Mouse (Mus musculus): ENCODE results near the gene Chd3.

Chd3 gene

DNA sequence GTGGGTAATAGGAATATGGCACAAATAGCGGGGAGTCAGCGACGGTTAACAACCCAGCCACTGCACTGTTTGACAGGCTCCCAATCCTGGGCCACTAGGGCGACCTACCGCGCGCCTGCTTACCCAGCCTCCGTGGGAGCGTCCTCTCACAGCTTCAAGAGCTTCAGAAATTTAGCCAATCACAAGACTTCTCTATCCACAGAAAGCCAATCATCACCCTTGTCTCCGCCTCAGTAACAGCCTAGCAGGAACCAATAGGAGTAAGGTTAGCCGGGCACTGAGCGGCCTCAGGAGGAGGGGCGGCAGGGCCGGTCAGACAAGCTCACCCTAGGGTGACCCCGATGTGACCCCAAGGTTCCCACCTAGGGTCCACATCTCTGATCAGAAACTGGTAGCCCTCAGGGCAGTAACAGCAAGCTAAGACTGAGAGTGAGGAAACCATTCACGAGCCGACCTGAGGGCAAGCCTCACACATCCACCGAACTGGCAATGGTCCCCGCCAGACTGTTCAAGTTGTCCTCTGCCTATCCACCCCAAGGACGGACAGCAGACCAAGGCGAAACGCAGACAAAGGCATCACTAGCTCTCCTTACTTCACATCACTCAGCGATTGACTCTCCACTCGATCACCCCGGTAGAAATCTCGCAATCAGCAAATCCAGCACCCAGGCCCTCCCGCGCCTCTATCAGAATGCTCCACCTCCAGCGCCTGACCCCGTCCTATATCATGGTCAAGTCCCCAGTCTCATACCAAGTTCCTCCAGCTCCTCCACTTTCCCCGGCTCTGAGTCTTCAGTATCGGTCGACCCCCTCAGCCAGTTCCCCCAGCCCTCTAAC is 39.6 kb upstream of the Chd3 start:
- in situ Hi-C loops (cut with MboI; ENCODE audit: unreplicated experiment in 2 of 2), result loop anchor here (10.0 to 25.0 kb wide), 3 partner anchors 106 to 1254 kb away; partner anchors contain the start of genes Ctdnep1 (in 1 of the 2), Elp5 (in 1 of the 2), Eno3 (in 1 of the 2) and Gabarap (in 1 of the 2)

DNA sequence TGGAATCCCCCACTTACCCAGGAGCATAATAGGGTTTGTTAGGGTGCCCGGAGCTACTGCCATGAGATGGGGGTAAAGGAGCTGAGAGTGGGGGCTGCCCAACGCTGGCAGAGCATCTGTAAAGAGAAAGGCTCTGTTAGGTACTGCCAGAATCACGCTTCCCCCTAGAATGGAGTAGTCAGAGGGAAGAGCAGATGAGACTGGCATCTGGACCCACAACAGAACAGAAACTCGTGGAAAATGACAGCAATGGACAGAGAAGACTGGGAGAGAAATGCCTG is 38.5 kb upstream of the Chd3 start:
- in situ Hi-C loops (cut with MboI; ENCODE audit: unreplicated experiment in 2 of 2), result loop anchor here (10.0 to 25.0 kb wide), 3 partner anchors 107 to 1255 kb away; partner anchors contain the start of genes Ctdnep1 (in 1 of the 2), Elp5 (in 1 of the 2), Eno3 (in 1 of the 2) and Gabarap (in 1 of the 2)

DNA sequence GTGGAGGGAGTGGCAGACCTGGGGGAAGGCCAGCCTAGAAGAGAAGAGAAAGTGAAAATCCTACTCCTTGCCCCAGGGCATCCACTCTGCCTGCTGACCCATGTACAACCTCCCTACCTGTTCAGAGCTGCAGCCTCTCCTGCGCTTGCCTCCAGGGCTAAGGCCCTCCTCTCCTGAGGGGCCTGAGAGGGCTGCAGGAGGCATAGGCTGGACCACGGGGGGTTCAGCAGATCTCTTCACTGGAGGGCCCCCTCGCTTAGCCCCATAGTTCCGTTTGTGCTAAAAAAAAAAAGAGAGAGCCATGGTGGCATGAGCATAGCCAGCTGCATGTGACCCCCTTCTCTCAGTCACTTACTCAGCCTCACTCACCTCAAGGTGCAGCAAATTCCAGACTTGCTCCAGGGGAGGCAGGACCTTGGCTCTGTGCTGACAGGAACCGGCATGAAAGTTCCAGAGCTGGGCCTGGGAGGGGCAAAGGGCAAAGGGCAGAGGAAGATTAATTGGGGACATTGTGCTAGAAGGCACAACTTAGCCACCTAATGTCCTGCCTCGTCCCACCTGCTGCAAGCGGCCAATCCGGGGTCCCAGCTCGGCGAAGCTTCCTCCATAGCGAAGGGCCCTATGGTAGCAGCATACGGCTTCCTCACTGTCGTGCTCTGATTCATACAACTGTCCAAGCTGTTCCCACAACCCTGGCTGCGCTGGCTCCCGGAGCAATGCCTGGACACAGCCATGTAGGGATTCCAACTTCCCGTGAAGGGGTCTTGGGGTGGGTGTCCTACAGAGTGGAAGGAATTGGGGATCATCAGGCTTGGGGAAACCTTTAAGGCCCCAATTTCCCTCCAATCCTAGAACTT is 37.9 kb upstream of the Chd3 start:
- in situ Hi-C loops (cut with MboI; ENCODE audit: unreplicated experiment in 2 of 2), result loop anchor here (10.0 to 25.0 kb wide), 3 partner anchors 108 to 1255 kb away; partner anchors contain the start of genes Ctdnep1 (in 1 of the 2), Elp5 (in 1 of the 2), Eno3 (in 1 of the 2) and Gabarap (in 1 of the 2)

DNA sequence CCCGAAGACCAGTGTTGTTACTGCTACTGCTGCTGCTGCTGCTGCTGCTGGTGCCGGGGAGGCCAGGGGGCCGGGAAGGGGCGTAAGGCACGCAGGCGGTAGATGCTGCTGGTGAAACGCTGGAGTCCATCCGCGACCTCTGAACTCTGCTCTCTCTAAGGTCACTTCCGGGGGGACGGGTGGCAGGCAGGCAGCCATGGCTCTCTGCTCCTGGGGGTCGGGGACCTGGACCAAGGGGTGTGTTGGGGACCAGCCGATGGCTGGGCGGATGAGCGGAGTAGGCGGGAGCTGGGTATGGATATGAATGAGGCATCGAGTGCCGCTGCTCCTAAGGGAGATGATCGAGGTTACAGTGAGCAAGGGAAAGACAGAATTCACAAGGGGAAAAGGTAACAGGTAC is 37.1 kb upstream of the Chd3 start:
- in situ Hi-C loops (cut with MboI; ENCODE audit: unreplicated experiment in 2 of 2), result loop anchor here (10.0 to 25.0 kb wide), 3 partner anchors 109 to 1256 kb away; partner anchors contain the start of genes Ctdnep1 (in 1 of the 2), Elp5 (in 1 of the 2), Eno3 (in 1 of the 2) and Gabarap (in 1 of the 2)

DNA sequence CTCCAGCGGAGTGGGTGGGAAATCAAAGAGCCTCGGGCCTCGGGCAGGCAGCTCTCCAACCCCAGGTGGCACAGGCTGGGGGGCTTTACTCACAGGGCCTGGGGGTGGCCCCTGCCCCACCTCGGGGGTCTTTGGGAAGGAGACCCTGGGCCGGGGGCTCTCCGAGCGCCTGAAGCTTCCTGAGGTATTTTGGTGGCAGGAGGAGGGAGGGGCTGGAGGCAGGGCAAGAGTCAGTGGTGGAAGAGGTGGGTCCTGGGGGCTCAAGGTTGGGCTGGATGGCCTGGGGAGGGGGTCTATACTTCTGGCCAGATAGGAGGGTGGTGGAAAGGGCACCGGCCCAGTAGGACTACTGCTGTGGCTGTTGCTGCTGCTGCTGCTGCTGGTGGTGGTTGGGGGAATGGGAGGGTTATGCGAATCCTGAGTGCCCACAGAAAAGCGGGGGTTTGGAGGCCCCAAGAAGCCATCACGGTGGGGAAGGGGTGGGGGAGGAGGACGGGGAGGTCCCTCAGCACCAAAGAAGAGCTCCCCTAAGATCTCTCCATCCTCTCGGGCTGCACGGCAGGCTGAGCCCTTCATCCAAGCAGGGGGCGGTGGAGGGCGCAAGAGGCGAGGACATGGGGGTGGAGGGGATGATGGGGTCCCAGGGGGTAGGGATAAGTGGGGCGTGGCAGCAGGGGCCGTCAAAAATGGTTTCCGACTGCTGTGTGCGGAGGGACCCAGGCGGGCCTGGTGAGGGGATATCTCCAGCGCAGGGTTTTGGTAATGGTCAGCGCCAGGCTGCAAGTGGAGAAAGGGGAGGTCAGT is 36.4 kb upstream of the Chd3 start:
- in situ Hi-C loops (cut with MboI; ENCODE audit: unreplicated experiment in 2 of 2), result loop anchor here (10.0 to 25.0 kb wide), 3 partner anchors 109 to 1257 kb away; partner anchors contain the start of genes Ctdnep1 (in 1 of the 2), Elp5 (in 1 of the 2), Eno3 (in 1 of the 2) and Gabarap (in 1 of the 2)

DNA sequence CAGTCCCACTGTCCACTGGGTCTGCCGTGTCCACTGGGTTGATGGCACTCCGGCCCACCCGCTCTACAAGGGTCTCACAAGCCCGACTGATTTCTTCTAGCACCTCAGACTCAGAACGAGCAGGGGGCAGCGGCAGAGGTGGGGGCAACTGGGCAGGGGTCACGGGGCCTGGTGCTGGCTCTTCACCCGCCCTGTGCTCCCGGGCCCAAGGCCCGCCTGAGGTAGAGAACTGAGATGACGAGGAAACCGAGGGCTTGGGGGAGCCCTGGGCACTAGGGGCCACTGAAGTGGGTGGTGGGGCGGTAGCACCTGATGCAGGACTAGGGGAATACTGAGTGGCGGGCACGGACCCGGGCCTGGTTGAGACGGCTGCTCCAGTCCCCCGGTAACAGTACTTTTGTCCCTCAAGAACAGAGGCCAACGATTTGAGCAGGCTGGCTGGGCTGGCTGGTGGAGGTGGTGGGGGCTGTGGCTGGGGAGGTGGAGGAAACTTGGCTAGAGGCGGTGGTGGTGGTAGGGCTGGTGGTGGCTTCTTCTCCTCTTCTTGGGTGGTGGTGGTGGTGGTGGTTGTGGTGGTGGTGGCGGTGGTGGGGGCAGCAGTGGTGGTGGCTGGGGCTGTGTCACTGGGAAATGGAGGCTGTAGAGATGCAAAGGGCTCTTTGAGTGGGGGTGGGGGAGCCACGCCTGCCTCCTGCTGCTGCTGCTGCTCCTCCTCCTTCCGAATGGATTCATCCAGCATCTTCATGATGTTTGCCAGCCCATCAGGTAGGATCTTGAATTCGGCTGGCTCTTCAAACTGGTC is 35.6 kb upstream of the Chd3 start:
- in situ Hi-C loops (cut with MboI; ENCODE audit: unreplicated experiment in 2 of 2), result loop anchor here (10.0 to 25.0 kb wide), 3 partner anchors 110 to 1258 kb away; partner anchors contain the start of genes Ctdnep1 (in 1 of the 2), Elp5 (in 1 of the 2), Eno3 (in 1 of the 2) and Gabarap (in 1 of the 2)

DNA sequence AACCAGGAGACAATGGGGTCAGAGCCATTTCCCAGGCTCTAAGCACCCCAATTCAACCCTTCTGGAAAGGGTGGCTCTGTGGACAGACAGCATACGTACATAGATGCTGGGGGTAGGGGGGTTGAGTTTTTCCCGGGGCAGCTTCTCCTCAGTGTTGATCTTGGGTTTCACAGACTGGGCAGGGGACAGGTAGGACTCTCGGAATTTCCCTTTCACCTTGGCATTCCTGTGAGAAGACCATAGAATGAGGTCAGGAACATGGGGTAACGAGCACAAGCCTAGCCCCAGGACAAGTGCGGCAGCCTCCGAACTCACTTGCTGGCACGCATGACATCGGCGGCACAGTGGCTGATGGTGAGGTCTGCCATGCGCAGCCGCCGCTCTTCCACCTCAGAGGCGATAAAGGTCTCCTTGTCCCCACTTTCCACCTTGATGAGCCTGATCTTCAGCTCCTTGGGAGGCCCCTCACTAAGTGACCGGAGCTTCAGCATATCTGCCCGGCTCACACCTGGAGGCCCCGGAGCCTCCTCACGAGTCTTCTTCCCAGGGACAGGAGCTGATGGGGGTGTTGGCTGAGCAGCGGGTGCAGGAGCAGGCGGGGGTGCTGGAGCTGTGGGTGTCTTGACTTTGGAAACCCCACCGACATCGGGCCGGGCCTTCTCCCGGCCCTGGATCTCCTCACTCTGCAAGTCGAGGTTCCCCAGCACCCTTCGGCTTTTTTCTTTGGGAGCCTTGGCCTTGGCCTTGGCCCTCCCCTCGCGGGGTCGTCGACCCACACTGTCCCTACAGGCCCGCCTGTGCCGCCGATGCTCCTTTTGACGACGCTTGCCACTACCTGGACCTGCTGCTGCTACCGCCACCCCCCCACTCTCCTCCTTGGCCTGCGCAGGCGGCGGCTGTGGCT is 34.7 kb upstream of the Chd3 start:
- in situ Hi-C loops (cut with MboI; ENCODE audit: unreplicated experiment in 2 of 2), result loop anchor here (10.0 to 25.0 kb wide), 3 partner anchors 111 to 1258 kb away; partner anchors contain the start of genes Ctdnep1 (in 1 of the 2), Elp5 (in 1 of the 2), Eno3 (in 1 of the 2) and Gabarap (in 1 of the 2)

DNA sequence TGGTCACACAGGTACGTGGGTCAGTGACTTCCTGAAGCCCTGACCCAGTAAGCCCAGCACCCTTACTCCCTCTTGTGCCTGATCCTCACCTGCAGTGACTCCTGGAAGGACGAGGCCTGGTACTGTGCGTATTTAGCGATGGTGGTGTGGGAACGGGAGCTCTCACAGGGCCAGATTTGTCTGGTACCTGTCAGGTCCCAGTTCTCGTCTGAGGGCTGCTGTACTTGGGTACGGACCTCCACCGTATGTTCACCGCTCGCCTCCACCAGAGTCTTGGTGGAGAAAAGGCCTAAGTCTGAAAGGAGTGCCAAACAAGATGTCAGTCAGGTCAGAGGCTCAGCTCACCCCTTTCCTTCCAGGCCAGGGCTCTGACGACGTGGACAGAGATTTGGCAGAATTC is 32.8 kb upstream of the Chd3 start:
- in situ Hi-C loops (cut with MboI; ENCODE audit: unreplicated experiment in 2 of 2), result loop anchor here (10.0 to 25.0 kb wide), 3 partner anchors 113 to 1260 kb away; partner anchors contain the start of genes Ctdnep1 (in 1 of the 2), Elp5 (in 1 of the 2), Eno3 (in 1 of the 2) and Gabarap (in 1 of the 2)

DNA sequence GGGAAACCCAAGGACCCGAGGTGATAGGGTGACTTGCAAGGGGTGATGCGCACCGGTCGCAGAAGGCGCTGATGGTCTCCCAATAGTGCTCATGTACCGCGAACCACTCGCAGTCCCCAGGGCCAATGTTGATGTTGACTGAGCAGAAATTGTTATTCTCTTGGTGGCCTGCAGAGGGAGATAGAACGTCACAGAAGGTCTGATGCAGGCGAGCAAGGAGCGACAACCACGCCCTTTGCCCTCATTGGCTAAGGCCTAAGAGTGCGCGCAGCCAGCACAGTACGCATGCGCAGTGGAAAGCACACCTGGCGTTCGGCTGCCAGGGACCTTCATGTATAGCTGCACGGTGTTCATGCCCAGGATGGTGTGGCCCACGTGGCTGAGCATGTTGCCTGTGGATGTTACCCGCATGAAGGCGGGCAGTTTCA is 32.0 kb upstream of the Chd3 start:
- in situ Hi-C loops (cut with MboI; ENCODE audit: unreplicated experiment in 2 of 2), result loop anchor here (10.0 to 25.0 kb wide), 3 partner anchors 114 to 1261 kb away; partner anchors contain the start of genes Ctdnep1 (in 1 of the 2), Elp5 (in 1 of the 2), Eno3 (in 1 of the 2) and Gabarap (in 1 of the 2)

DNA sequence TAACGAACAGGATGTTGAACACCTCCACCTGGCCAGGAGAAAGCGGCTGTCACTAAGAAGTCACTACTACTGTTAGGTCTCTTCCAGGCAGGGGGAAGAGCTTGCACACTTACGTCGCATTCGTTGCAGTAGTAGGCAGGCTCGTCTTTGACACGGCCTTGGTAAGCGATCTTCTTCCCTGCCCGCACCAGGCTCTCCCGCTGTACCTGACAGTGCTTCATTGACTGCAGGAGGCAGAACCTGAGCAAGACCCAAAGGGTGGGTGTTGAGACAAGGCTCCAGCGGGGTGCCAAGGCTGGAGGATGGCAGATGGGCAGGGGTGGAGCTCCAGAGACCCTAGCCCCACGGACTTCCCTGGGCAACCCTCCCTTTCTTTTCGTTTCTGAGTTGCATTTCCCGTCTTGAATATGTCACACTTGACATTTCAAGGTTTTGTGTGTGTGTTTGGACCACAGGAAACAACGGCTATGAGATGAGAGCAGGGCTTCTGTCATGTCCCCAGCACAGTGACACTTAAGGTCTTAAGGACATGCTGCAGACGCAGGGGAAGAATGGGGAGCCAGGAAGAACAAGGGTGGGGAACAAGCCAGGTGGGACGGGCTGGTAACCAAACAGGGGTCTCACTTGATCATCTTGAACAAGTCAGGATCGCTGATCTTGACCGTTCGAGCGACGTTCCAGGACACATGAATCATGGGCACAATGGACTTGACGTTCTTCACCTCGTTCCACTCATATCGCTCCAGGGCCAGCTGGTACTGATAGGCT is 31.1 kb upstream of the Chd3 start:
- in situ Hi-C loops (cut with MboI; ENCODE audit: unreplicated experiment in 2 of 2), result loop anchor here (10.0 to 25.0 kb wide), 3 partner anchors 115 to 1262 kb away; partner anchors contain the start of genes Ctdnep1 (in 1 of the 2), Elp5 (in 1 of the 2), Eno3 (in 1 of the 2) and Gabarap (in 1 of the 2)

DNA sequence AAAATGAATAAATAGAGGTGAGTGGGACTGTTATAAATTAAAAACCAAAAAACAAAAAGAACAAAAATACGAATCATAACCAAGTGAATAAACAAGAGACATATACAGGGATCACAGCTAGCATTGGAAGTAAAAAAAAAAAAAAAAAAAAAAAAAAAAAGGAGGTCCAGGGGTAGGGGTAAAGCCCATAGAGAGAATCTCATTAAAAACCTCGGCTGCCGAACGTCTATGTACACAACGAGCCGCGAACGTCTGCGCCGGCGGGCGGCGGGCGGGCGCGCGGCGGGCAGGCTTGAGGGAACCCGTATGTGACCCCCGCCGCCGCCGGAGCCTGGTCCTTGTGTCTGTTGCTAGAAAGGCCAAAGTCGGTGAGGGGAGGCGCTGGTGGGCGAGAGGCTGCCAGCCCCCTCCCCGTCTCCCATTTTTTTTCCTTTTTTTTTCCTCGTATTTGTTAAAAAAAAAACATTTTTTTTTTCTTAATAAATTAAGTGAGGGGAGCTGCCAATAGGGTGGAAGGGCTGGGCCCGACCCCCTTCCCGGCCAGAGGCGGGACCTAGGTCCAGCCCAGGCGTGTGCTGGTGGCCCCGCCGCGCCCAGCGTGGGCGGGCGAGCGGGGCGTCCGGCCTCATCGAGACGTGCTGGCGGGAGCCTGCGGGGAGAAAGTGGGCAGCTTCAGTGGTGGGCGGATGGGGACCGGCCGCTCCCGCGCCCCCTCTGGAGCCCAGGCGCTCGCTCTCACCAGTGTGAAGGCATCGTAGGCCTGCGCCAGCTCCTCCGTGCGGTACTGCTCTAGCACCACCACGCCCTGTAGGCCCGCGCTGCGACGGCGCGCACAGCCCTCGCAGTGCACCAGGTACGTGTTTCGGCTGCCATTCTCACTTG is 30.2 kb upstream of the Chd3 start:
- in situ Hi-C loops (cut with MboI; ENCODE audit: unreplicated experiment in 2 of 2), result loop anchor here (5.0 to 25.0 kb wide), 4 partner anchors 33 to 1263 kb away; partner anchors contain the start of genes Ctdnep1 (in 1 of the 2), Elp5 (in 1 of the 2), Eno3 (in 1 of the 2) and Gabarap (in 1 of the 2)

DNA sequence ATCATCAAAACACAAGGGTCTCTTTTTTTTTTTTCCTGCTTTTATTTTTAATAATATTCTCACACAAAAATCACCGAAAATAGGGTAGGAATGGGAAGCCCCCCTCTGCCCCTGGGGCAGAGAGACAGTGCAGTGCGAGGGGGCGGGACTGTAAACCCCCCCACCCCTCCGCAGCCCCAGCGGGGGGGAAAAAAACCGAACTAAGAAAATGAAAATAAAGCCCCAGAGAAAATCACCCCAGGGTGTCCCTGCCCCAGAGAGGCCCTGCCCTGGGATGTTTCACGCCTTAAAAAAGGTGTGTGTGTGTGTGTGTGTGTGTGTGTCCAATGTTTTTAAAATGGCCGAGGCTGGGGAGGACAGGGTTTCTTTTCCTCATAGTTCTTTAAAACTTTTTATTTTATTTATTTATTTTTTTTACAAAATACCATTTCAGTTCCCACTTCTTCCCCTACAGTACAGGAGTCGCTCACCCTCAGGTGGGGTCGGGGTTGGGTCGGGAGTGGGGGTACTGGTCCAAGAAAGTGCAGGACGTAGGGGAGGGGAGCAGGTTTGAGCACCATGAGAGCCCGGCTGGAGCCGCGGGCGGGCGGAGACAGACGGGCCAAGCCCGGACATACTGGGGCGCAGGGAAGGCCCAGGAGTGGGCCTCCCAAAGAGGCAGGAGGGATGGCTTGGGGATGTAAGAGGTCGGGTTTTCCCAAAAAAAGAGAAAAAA is 29.4 kb upstream of the Chd3 start:
- in situ Hi-C loops (cut with MboI; ENCODE audit: unreplicated experiment in 2 of 2), result loop anchor here (5.0 kb wide), 1 partner anchor 34 kb away; no protein-coding TSS in a partner anchor

DNA sequence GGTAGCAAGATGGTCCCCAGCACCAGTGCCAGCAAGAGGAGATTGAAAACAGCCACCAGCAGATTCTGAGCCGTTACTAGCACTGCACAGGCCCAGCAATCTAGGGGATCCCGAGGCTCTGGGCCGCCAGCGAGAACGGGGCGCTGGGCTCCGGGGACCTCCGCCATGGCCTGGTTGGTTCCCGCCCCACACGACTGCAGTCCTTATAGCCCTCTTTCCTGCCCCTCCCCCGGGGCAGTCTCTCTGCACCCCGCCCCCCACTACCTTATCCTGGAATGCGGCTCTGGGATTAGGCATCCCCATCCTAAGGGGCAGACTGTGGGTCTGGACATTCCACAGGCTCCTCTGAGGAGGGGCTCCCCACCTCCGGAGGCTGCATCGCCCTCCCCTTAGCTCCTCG is 28.9 kb upstream of the Chd3 start, which contains the start of gene Tmem88:
Gene Tmem88 (minus strand): TSS at position 176 of the 400 bp plus-strand sequence.
- in situ Hi-C loops (cut with MboI; ENCODE audit: unreplicated experiment in 2 of 2), result loop anchor here (5.0 kb wide), 1 partner anchor 34 kb away; no protein-coding TSS in a partner anchor

DNA sequence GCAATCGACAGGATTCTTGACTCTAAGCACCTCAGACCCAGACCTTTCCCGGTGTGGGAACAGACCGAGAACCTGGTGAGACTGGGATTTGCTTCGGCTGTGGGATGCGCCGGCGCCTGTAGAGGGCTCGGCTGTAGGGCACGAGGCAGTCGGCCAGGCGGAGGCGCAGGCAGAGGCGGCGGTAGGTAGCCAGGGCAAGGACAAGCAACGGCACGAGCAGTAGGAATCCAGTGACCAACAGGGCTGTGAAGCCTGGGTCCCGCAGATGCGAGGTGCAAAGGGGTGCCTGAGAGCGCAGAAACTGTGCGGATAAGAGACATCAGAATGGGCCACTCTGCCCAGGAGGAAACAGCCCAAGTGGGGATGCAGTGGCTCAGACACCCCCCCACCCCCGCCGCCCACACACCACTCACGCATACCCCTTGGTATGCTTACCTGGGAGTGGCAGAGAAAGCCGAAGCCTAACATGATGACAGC is 28.4 kb upstream of the Chd3 start:
- in situ Hi-C loops (cut with MboI; ENCODE audit: unreplicated experiment in 2 of 2), result loop anchor here (5.0 kb wide), 1 partner anchor 35 kb away; no protein-coding TSS in a partner anchor
